Mouse (Mus musculus) CD4-positive helper T cell, adult 2 months (primary cell): ENCODE measurements around the gene Cep104.
A peak's percentile ranks its signal among the peaks of the same experiment; 100 is the strongest.

Experiments used
- DNase-seq: peaks from one replicate; pipeline ENCODE4 v3.0.0-alpha.2; 2012; ENCODE audit warnings: low read depth, missing footprints, low spot score

Cep104 gene

GRCm38 (mm10) chr4:153974431-153975291 is at the start of gene Cep104, which contains the start of gene Dffb:
Cep104 (plus strand) TSS chr4:153975194.
Dffb (minus strand) TSS chr4:153975126.
- peak; percentile 92 for DNase-seq

DNA sequence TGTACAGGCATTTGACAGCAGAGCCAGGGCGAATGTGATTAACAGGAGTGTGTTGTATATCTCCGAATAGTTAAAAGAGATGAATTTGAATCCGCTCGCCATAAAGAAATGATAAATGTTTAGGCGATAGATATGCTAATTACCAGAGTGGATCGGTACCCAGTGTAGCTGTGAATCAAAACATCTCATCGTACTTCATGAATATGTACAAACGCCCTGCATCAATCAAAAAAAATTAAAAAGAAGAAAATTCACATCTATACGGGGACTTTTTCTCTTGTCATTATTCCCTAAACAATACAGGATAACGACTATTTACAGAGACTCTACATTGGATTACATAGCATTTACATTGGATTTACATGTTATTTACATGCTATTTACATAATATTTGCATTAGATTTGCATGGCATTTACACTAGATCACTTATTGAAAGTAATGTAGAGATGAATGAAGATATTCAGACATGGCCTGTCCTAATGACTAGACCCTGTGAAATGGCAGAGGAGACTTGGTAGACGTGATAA is 46.2 kb upstream of the Cep104 start:
- DNase-seq = no peak

GRCm38 (mm10) chr4:153929425-153929824 is 45.6 kb upstream of the Cep104 start:
- no peak for DNase-seq

GRCm38 (mm10) chr4:153929921-153930320 is 45.1 kb upstream of the Cep104 start:
- DNase-seq = no peak

DNA sequence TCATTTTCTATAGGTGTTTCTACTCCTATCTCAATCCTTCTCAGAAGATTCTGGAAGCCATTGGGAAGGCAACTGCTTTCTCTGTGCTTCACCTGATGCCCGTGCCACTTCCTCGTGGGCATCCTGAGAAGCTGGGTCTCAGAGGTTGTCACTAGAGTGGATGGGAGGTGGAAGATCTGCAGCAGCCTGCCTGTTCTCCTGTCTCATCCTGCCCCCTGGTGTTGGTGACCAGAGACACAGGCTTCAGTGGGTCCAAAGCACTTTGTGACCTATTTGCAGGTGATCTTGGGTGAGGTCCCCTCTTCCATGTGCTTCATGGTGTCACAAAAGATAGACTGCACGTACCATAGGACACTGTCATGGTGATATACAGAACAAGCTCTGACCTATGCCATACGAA is 31.8 kb upstream of the Cep104 start:
- no peak for DNase-seq

GRCm38 (mm10) chr4:153944261-153944660 is 30.7 kb upstream of the Cep104 start:
- no peak for DNase-seq

- no peak for DNase-seq
Measured at GRCm38 (mm10) chr4:153945741-153946140, 29.3 kb upstream of the Cep104 start.

- DNase-seq = no peak
Measured at GRCm38 (mm10) chr4:153950372-153950771, 24.6 kb upstream of the Cep104 start.

- DNase-seq = no peak
Measured at GRCm38 (mm10) chr4:153951150-153951549, 23.8 kb upstream of the Cep104 start.

GRCm38 (mm10) chr4:153951692-153952091 is 23.3 kb upstream of the Cep104 start:
- DNase-seq = no peak

- DNase-seq = no peak
Measured at GRCm38 (mm10) chr4:153955651-153956050, 19.3 kb upstream of the Cep104 start.

DNA sequence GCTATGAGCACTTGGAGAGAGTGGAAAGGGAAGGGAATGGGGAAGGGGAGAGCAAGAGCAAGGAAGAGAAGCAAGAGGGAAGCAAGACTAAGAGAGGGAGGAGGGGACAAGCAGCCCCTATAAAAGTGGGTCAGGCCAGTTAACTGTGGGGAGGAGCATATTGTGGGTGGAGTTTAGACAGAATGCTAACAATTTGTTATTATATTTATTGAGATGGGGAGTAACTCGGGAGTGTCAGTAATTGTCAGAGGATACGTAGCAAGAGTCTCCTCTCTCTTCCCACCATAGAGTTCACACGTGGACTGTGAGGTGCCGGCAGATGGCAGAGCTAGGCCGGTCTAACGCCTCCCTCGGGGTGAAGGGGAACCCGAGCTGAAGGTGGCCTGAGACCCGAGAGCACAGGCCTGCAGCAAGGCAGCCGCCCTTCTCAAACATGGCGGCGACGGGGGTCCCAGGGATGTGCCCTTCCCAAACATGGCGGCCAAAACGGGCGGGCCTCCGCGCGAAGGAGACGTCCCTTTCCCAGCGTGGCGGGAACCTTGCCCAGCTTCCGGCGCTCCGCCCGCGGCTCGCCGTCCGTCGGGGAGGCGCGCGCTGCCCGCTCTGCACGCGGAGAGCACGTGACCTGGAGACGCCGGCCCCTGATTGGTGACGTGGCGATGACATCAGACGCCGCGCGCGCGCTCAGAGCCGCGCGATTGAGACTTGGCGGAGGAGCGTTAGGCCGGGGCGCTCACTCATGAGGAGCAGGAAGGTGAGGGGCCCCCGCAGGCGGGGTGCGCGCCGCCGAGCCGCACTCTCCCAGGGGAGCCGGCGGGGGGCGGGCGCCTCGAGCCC is 18.2 kb upstream of the Cep104 start, which contains the start of gene A430005L14Rik:
Gene A430005L14Rik (plus strand): TSS at position 669 of the 837 bp plus-strand sequence.
- peak; percentile 97 for DNase-seq

DNA sequence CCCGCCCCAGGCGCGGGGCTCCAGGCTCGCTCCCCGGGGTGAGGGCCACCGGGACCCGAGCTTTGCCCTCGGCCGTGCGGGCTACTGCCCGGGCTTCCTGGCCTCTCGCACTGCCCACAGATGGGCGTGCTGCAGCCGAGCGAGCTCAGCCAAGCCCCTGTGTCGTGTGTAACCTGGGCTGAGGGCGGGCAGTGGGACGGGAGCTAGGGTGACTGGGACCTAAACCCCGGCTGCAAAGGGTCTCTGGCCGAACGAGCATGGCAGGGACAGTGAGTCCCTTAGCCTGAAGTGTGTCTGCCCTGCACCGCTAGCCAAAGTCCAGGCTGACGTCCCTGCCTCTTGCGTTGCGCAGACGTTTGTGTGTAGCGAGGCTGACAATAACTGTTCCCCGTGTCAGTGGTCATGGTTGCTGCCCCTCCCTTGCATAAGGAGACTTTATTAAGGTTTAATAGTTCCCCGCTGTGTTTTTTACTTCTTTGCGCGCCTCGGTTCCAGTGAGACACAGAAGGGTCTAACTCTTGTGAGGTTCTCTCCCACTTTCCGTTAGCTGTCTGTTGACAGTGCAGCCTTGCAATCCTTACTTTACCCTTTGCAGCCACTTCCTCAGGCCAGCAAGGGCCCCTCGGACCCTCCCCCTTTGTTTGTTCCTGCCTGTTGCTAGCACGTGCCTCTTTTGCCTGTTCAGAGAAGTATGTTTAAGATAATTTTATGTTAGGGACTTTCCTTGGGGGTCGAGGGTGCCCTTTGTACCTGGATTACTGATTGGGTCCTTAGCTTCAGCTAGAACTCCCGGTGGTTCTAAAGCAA is 17.3 kb upstream of the Cep104 start:
- no peak for DNase-seq

GRCm38 (mm10) chr4:153962631-153963030 is 12.4 kb upstream of the Cep104 start:
- DNase-seq = no peak

GRCm38 (mm10) chr4:153966651-153967050 is 8.3 kb upstream of the Cep104 start:
- no peak for DNase-seq

DNA sequence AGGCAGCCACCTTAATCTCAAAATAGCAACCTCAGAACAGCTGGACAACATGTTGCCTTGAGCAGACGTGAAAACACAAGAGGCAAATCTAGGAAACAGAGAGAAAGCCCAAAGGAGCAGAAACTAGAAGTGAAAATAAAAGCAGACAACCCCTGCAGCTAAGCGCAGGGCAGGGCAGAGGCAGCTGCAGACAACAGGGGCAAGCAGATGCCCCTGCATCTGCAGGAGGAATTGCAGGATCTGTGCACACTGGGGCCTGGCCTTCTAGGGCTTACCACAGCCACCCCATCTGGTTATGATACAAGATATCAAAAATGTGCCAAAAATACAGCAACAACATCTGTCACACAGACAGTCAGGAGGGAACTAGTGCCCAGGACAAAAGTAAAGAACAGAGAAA is 7.4 kb upstream of the Cep104 start:
- DNase-seq = no peak

DNA sequence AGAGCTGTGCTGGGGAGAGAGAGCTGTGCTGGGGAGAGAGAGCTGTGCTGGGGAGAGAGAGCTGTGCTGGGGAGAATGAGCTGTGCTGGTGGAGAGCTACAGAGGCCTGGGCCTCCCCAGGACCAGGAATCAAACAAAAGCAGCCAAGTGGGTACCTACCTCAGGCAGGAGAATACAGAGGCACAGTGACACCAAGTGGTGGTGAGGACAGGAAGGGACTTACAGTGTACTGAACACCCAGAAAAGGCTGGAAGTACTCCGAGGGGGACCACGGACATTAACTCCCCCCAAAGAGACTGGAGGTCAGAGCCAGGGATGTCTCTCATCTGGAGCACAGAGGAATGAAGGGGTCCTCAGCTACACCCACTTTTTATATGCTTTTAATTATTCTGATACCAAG is 6.9 kb upstream of the Cep104 start:
- DNase-seq = no peak

DNA sequence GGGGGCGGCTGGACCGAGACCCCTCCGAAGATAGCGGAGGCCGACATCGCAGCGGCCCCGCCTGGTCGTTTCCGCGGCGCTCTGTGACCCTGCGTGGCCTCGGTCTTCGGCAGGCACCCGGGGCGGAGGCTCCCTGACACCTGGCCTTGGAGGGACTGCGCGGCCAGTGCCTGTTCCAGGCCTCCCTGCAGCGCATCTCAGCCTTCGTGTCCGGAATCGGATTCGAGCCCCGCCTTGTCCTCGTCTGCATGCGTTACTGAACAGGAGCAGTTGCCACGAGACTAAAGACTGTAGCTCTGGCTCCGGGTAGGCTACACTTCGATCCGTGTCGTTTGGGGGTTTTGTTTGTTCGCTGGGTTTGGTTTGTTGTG is 283 bp downstream of the Cep104 start:
- no peak for DNase-seq

GRCm38 (mm10) chr4:153975768-153976167 is 774 bp downstream of the Cep104 start:
- peak; percentile 15 for DNase-seq

DNA sequence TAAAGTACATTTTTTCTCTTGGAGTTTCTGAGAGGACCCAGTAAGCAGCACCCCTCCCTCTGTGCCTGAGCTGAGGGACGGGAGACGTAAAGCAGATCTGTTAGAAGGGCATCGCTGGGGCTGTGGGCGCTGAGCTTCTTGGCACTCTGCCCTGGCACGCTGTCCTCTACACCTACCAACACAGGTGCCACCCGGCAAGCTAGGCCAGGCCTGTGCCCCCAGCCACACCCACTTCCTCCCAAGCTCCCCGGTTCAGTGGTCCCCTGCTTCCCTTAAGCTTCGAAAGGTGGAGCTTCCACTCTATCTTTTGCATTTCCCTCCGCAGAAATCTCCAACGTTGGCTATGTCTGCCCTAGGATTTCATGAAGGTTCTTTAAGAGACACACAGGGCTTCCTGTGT is 4.2 kb downstream of the Cep104 start:
- DNase-seq = no peak

DNA sequence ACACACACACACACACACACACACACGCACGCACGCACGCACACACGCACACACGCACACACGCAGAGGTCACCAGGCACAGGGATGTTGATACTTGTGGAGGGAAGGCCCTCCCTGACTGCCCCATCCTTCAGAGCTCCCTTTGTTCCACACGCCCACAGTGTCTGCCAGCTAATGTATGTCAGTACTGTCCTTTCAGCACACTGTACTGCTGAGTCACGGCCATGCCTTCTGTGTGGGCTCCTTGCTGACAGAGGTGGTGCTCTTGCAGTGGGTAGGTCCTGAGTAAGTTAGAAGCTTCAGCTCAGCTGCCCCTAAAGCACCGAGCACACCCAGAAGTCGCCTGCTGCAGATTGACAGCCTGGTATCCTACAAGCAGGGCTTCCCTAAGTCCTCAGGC is 5.5 kb downstream of the Cep104 start:
- DNase-seq = no peak
